Mouse (Mus musculus): ENCODE data around the gene Aff4. TPM values are rescaled to one million over a fixed set of nuclear protein-coding genes. Genes with fewer than 3 reads are reported as not detected.
"Not testable (repeated sequence)": the region's sequence is repeated elsewhere in the genome, so short reads cannot be mapped to it uniquely, and the experiment has no call there.

Aff4 gene
- polyA plus RNA-seq, 1 experiment, result 12.1 TPM

DNA sequence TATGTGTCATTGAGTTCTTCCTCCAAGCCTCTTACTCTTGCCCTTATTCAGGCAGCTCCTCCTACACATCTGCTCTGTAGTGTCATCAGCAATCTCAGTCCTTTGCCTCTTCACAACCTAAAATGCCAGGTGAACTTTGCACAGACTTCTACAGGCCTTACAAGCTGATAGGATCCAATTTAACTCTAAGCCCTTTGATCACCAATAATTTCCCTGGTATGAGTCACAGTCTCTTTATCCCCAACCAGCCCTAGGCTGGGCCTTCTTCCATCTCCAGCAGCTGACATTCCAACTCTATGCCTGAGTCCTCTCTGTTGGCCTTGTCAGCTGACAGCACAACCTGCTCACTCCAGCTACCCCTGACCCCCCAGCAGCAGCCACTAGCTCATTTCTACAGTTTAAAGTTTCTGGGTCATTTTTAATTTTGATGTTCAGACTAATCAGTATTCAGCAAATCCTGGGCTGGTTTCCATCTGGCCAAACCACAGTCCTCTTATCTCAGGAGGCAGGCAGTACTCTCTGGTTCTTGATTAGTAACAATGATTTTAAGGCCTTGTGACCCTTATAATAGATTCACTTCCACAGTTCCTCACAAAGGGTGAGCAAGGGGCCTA is 42.3 kb upstream of the Aff4 start:
- no peaks in the 10 kb centered on the region for H3K79me3 ChIP-seq (ENCODE audit: low read depth)
- no peak for TF ChIP-seq USF1 (IDR thresholded peaks at IDR 0.05; ENCODE audit: low read depth)
- TF ChIP-seq MAX (IDR thresholded peaks at IDR 0.05), result no peak
- no peak for TF ChIP-seq FOSL1 (IDR thresholded peaks at IDR 0.05; ENCODE audit: insufficient read depth, low read length, poor library complexity, severe bottlenecking)
- no peak for TF ChIP-seq CEBPB (IDR thresholded peaks at IDR 0.05; ENCODE audit: low read depth)
- TF ChIP-seq CTCF (IDR thresholded peaks at IDR 0.05; ENCODE audit: control insufficient read depth, insufficient read depth, insufficient read length), result no peak
- no peak for TF ChIP-seq MYOG (IDR thresholded peaks at IDR 0.05; ENCODE audit: control insufficient read depth, extremely low read depth, insufficient read length)
- no peak overlapping the region for H3ac ChIP-seq (ENCODE audit: control insufficient read depth, insufficient read length, low read depth)
- no peaks in the 10 kb centered on the region for H3K36me3 ChIP-seq (ENCODE audit: control insufficient read depth, insufficient read depth)
- H3K79me2 ChIP-seq (ENCODE audit: control insufficient read depth, insufficient read depth), result no peaks in the 10 kb centered on the region
- H3K4me3 ChIP-seq (ENCODE audit: insufficient read depth, poor library complexity, severe bottlenecking), result no peak overlapping the region
- H3K27me3 ChIP-seq (ENCODE audit: control insufficient read depth, insufficient read depth, insufficient read length), result no peaks in the 10 kb centered on the region

DNA sequence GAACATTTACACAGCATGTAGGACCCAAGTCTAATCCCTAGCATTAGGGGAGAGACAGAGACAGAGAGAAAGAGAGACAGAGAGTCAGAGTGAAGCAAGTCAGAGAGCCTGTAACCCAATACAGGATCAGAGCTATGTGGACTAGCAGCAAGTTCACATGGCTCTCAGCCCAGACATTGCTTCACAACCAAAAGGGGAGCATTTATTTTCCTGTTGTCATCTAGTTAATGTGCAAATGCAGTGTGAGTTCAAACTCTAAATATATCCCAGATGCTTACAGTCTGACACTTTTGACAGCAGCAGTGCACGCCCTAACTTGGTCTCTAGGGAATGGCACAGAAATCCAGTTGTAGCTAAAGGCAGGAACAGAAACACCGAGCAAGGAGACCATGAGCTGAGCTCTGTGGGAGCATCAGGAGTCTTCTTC is 41.7 kb upstream of the Aff4 start:
- Histone ChIP-seq H3K36me3 (ENCODE audit: control insufficient read depth, insufficient read depth) (no peaks in the 10 kb centered on the region), H3K79me3 (ENCODE audit: low read depth) (no peaks in the 10 kb centered on the region), H3K4me3 (ENCODE audit: insufficient read depth, poor library complexity, severe bottlenecking) (no peak overlapping the region), H3K27me3 (ENCODE audit: control insufficient read depth, insufficient read depth, insufficient read length) (no peaks in the 10 kb centered on the region), H3K79me2 (ENCODE audit: control insufficient read depth, insufficient read depth) (no peaks in the 10 kb centered on the region), H3ac (ENCODE audit: control insufficient read depth, insufficient read length, low read depth) (no peak overlapping the region)
- TF ChIP-seq CEBPB (IDR thresholded peaks at IDR 0.05; ENCODE audit: low read depth) (peak; percentile 75), USF1 (IDR thresholded peaks at IDR 0.05; ENCODE audit: low read depth) (no peak)

DNA sequence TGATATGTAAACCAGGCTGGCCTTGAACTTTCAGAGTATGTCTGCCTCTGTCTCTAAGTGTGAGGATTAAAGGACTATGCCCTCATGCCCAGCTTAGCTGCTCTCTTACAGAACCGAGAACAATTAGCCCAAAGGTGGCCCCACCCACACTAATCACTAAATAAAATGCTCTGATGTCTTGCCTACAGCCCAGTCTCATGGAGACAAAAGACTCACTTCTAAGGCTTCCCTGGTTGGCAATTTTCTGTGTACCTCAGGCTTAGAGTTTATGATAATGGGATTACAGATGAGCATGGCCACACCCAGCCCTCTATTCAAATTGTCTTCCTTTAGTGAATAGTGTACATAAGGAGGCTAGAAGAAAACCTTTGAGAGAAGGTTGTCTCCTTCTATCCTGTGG is 39.2 kb upstream of the Aff4 start:
- Histone ChIP-seq H3K27me3 (ENCODE audit: control insufficient read depth, insufficient read depth, insufficient read length) (no peaks in the 10 kb centered on the region), H3K4me3 (ENCODE audit: insufficient read depth, poor library complexity, severe bottlenecking) (no peak overlapping the region), H3K36me3 (ENCODE audit: control insufficient read depth, insufficient read depth) (no peaks in the 10 kb centered on the region), H3K79me2 (ENCODE audit: control insufficient read depth, insufficient read depth) (no peaks in the 10 kb centered on the region), H3ac (ENCODE audit: control insufficient read depth, insufficient read length, low read depth) (no peak overlapping the region), H3K79me3 (ENCODE audit: low read depth) (no peaks in the 10 kb centered on the region)
- TF ChIP-seq MYOD1 (IDR thresholded peaks at IDR 0.05; ENCODE audit: control insufficient read depth, insufficient read length, low read depth), result no peak
- no peak for TF ChIP-seq CTCF (IDR thresholded peaks at IDR 0.05; ENCODE audit: control insufficient read depth, insufficient read depth, insufficient read length)
- TF ChIP-seq MYOG (IDR thresholded peaks at IDR 0.05; ENCODE audit: control insufficient read depth, extremely low read depth, insufficient read length), result no peak
- no peak for TF ChIP-seq FOSL1 (IDR thresholded peaks at IDR 0.05; ENCODE audit: insufficient read depth, low read length, poor library complexity, severe bottlenecking)
- TF ChIP-seq USF1 (IDR thresholded peaks at IDR 0.05; ENCODE audit: low read depth), result no peak
- no peak for TF ChIP-seq MAX (IDR thresholded peaks at IDR 0.05)
- TF ChIP-seq CEBPB (IDR thresholded peaks at IDR 0.05; ENCODE audit: low read depth), result no peak

GRCm38 (mm10) chr11:53312823-53313222 is 37.8 kb upstream of the Aff4 start:
- H3K79me2 ChIP-seq (ENCODE audit: control insufficient read depth, insufficient read depth); H3K4me3 ChIP-seq (ENCODE audit: insufficient read depth, poor library complexity, severe bottlenecking); H3ac ChIP-seq (ENCODE audit: control insufficient read depth, insufficient read length, low read depth); H3K36me3 ChIP-seq (ENCODE audit: control insufficient read depth, insufficient read depth); H3K79me3 ChIP-seq (ENCODE audit: low read depth); H3K27me3 ChIP-seq (ENCODE audit: control insufficient read depth, insufficient read depth, insufficient read length): not testable (repeated sequence)

- no peak overlapping the region for H3ac ChIP-seq (ENCODE audit: control insufficient read depth, insufficient read length, low read depth)
- no peak for TF ChIP-seq CEBPB (IDR thresholded peaks at IDR 0.05; ENCODE audit: low read depth)
- no peak for TF ChIP-seq MAX (IDR thresholded peaks at IDR 0.05)
- TF ChIP-seq USF1 (IDR thresholded peaks at IDR 0.05; ENCODE audit: low read depth), result no peak
- no peak for TF ChIP-seq FOSL1 (IDR thresholded peaks at IDR 0.05; ENCODE audit: insufficient read depth, low read length, poor library complexity, severe bottlenecking)
- TF ChIP-seq MYOD1 (IDR thresholded peaks at IDR 0.05; ENCODE audit: control insufficient read depth, insufficient read length, low read depth), result no peak
- TF ChIP-seq MYOG (IDR thresholded peaks at IDR 0.05; ENCODE audit: control insufficient read depth, extremely low read depth, insufficient read length), result no peak
- no peak for TF ChIP-seq CTCF (IDR thresholded peaks at IDR 0.05; ENCODE audit: control insufficient read depth, insufficient read depth, insufficient read length)
Observed at GRCm38 (mm10) chr11:53314770-53315173, 35.9 kb upstream of the Aff4 start.

GRCm38 (mm10) chr11:53316996-53317395 is 33.6 kb upstream of the Aff4 start:
- Histone ChIP-seq H3K79me2 (ENCODE audit: control insufficient read depth, insufficient read depth) (no peaks in the 10 kb centered on the region), H3ac (ENCODE audit: control insufficient read depth, insufficient read length, low read depth) (no peak overlapping the region), H3K27me3 (ENCODE audit: control insufficient read depth, insufficient read depth, insufficient read length) (no peaks in the 10 kb centered on the region), H3K36me3 (ENCODE audit: control insufficient read depth, insufficient read depth) (no peaks in the 10 kb centered on the region), H3K4me3 (ENCODE audit: insufficient read depth, poor library complexity, severe bottlenecking) (no peak overlapping the region), H3K79me3 (ENCODE audit: low read depth) (no peaks in the 10 kb centered on the region)
- TF ChIP-seq FOSL1 (IDR thresholded peaks at IDR 0.05; ENCODE audit: insufficient read depth, low read length, poor library complexity, severe bottlenecking), result no peak
- no peak for TF ChIP-seq MAX (IDR thresholded peaks at IDR 0.05)
- no peak for TF ChIP-seq USF1 (IDR thresholded peaks at IDR 0.05; ENCODE audit: low read depth)
- TF ChIP-seq CEBPB (IDR thresholded peaks at IDR 0.05; ENCODE audit: low read depth), result no peak
- no peak for TF ChIP-seq MYOD1 (IDR thresholded peaks at IDR 0.05; ENCODE audit: control insufficient read depth, insufficient read length, low read depth)
- no peak for TF ChIP-seq CTCF (IDR thresholded peaks at IDR 0.05; ENCODE audit: control insufficient read depth, insufficient read depth, insufficient read length)
- TF ChIP-seq MYOG (IDR thresholded peaks at IDR 0.05; ENCODE audit: control insufficient read depth, extremely low read depth, insufficient read length), result no peak

More at GRCm38 (mm10) chr11:53314770-53315173, 35.9 kb upstream of the Aff4 start:
- Histone ChIP-seq H3K79me3 (ENCODE audit: low read depth) (no peaks in the 10 kb centered on the region), H3K27me3 (ENCODE audit: control insufficient read depth, insufficient read depth, insufficient read length) (no peaks in the 10 kb centered on the region), H3K79me2 (ENCODE audit: control insufficient read depth, insufficient read depth) (no peaks in the 10 kb centered on the region), H3K4me3 (ENCODE audit: insufficient read depth, poor library complexity, severe bottlenecking) (no peak overlapping the region), H3K36me3 (ENCODE audit: control insufficient read depth, insufficient read depth) (no peaks in the 10 kb centered on the region)

All from C2C12 (cell line).